Mouse (Mus musculus): ENCODE results near the gene Nat9.

Gene Nat9

DNA sequence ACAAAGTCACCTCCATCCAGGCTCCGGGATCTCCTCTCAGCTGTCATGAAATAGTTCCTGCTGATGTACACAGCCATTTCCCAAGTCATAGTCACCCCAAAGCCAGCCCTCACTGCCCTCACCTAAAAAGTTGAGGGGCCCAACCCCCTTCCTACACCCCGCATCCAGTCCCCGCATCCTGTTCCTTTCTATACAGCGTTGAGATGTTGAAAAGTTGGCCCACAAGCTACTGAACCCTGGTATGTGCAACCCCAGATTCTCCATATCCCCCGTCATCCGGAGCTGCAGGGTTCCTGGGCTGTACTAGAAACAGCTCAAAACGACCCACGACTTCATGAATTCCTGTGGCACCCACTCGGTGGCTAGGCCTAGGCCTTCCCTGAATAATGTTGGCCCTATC lies 34.6 kb downstream of the Nat9 start:
- DNase-seq = peak in 1 of 2 experiments; percentile 12

DNA sequence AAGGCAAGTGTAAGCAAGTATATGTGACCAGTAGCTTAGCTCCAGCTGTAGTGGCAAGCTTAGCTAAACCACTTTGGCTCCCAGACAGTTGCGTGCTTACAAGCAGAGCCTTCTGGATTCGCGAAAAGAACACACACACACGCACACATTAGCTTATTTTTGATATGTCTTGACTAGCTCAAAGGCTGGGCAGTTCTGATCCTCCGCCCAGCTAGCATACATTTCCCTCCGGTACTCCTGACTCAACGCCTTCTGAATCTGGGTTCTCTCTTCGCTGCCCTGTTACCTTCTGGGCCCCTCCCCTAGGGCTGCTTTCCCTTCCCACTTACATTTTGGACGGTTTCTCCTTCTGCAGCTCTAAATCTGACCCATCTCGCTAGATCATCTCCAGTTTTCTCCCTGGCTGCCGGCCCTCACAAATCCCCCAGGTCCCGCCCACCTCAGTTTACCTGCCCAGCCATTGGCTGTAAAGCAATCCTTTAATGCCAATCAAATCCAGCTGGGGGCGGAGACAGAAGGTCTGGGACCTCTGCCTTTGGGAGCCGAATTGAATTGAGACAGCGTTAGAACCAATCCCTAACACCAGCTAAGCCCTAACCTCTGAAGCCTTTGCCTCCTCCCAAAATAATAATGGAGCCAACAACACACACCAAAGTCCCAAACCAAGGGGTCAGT lies 35.8 kb downstream of the Nat9 start:
- peak; percentile 80 to 88 for DNase-seq

DNA sequence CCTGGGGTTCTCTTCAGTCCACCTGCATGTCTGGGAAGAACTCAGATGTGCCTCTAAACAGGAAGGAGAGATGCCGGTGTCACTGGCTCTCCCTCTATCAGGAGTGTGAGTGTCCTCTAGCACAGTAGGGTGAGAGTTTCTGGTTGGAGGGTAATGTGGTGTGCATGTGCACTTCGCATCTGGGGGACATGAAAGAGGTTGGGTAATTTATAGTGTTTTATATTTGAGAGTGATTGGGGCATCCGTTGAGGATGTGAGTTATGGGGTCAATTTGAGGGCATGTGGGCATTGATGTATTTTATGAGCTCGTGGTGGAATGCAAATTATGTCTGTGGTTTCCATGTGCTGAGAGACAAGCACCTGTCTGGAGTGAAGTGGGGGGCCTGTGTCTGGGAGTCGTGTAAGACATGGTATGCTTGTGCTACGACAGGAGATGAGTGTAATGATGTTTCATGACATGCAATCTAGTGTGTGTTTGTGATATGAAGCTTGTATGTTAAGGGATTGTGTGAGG lies 36.9 kb downstream of the Nat9 start:
- no peak for DNase-seq

DNA sequence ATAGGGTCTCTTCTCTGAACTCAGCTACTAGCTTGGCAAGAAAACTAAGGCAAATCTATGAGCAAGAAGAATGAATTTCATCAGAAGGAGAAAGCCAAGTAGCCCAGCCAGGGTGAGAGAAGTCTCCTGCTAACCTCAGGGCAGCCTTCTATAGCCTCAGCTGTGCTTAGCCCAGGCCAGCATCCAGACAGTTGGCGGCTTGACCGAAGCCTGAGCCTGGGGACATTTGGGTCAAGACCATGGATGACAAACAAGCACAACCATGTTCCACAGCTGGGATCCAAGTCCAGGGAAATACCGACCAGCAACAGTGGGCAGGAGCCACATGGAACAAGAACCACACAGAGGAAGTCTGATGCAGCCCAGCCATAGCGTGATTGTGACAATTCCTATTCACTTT lies 39.8 kb downstream of the Nat9 start:
- no peak for DNase-seq

DNA sequence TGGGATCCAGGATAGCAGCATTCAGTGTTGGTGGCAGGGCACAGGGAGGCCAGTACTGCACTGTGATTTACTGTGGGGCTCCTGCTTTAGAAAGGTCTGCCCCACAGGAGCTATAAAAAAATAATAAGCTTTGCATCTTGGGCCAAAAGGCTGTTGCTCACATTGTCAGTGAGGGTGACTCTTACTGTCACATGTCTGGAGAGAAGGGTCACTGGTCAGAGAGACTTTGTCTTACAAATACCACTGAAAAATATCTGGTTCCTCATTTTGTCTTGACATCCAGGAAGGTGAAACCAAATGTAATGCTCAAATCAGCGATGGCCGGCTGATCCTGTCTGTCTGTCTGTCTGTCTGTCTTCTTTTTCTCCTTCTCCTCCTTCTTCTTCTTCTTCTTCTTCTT lies 45.7 kb downstream of the Nat9 start:
- no peak for DNase-seq

DNA sequence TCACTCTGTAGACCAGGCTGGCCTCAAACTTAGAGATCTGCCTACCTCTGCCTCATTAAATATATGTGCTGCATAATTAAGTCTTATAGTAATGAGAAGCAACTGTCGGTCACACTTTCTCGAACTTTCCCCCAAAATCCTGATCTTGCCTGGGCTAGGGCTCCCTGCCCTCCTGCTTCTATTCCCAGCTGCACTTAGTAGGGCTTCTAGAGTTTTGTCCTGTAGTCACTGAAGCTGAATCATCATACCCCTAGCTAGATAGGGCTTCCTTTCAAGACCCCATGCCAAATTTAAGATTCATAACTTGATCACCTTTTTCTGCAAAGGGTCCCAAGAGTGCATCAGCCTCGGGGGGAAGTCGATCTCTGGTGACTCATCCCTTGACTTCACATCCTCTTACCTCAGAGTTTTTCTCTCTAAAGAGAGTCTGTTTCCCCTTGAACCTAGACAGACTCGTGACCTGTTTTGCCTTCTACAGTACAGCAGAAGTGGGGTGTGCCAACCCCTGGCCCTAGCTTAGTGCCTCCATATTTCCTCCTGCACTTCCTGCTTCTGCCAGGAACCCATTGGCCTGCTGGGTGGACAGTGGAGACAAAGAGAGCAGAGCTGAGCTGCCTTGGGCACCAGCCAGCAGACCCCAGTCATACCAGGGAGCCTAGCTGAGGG lies 48.9 kb downstream of the Nat9 start:
- DNase-seq = no peak

DNA sequence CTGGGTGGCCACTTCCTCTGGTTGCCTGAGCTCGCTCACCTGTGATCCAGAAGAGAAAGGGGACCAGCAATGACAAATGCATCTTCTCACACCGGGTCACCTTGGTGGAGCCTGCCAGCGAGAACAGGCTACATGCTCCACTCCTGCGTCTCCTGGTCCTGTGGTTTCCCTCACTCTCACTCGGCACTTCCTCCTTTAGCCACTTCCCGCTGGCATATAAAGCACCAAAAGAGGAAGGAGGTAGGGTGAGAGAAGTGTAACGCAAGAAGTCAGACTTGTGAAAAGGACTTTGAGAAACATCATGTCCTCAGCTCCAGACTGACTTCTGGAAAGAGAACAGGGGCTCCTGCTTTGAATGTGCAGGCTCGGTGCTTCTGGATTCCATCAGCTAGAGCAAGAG lies 53.9 kb downstream of the Nat9 start, which contains the start of gene Cd300lf:
Gene Cd300lf, minus strand, starts transcription at position 193 of the 400 bp plus-strand sequence.
- no peak for DNase-seq

All from cerebellum, adult 18-20 months (tissue).